Mouse (Mus musculus): ENCODE data around the gene Tmem108. TPM values are rescaled to one million over a fixed set of nuclear protein-coding genes. Genes with fewer than 3 reads are reported as not detected.

The Tmem108 gene
- polyA plus RNA-seq, 1 experiment from 2014 or later, result 1.2 TPM

DNA sequence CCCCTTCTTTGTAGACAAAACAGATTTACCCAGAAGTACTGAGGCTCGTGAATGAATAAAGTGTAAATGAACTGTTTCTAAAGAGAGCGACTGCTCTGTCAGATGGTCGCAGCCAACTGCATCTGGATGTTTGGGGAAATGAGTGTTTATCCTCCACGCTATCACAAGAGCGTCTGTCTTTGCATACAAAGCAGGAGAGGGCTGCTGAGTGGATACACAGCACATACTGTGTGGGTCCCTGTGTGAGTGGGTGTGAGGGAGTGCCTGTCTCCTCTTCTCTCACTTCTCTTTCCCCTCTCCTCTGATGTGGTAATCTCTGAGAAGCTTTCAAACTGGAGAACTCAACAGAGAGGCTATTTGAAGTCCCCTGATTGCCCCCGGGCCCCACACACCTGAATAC lies 64.7 kb downstream of the Tmem108 start:
- Histone ChIP-seq H3K9me3 (ENCODE audit: low read length) (no peaks in the 10 kb centered on the region), H3K4me1 (ENCODE audit: insufficient read depth) (no peaks in the 10 kb centered on the region), H3K4me3 (ENCODE audit: low read depth, low read length) (no peak overlapping the region), H3K27ac (ENCODE audit: low read depth) (no peak overlapping the region), H3K27me3 (ENCODE audit: insufficient read depth, low read length) (no peaks in the 10 kb centered on the region), H3K4me2 (ENCODE audit: low read depth, low read length) (no peak overlapping the region), H3K9ac (replicated peaks) (no peak overlapping the region), H3K36me3 (replicated peaks; ENCODE audit: insufficient read depth, low read length) (no peaks in the 10 kb centered on the region)
- DNase-seq, result no peak
- WGBS (ENCODE audit: insufficient replicate concordance), result 59% methylated on average over 6 of the region's 6 CpGs
- ATAC-seq, result no peak
- TF ChIP-seq CTCF (IDR thresholded peaks at IDR 0.05; ENCODE audit: low read depth), result no peak
- no peak for TF ChIP-seq EP300 (IDR thresholded peaks at IDR 0.05; ENCODE audit: low read depth)

DNA sequence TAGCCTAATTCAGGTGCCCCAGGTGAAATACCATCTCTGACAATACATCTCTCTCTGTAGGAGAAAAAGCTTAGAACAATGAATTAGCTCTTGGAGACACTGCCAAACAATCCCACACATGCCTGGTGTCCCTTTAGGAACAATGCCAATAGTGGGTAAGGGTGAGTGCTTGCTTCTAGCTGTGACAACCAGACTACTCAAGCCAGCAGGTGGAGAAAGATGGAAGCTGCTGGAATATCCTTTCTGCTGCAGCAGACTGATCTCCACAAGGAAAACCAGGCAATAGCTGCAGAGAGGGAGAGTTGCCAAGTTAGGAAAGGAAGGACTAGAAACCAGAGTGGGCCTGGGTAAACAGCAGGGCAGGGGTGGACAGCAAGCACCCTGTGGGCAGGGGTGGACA lies 67.8 kb downstream of the Tmem108 start:
- TF ChIP-seq EP300 (IDR thresholded peaks at IDR 0.05; ENCODE audit: low read depth) (no peak), CTCF (IDR thresholded peaks at IDR 0.05; ENCODE audit: low read depth) (no peak)
- Histone ChIP-seq H3K27ac (ENCODE audit: low read depth) (no peak overlapping the region), H3K9me3 (ENCODE audit: low read length) (no peaks in the 10 kb centered on the region), H3K4me2 (ENCODE audit: low read depth, low read length) (no peak overlapping the region), H3K36me3 (replicated peaks; ENCODE audit: insufficient read depth, low read length) (no peaks in the 10 kb centered on the region), H3K27me3 (ENCODE audit: insufficient read depth, low read length) (no peaks in the 10 kb centered on the region), H3K9ac (replicated peaks) (no peak overlapping the region), H3K4me1 (ENCODE audit: insufficient read depth) (no peaks in the 10 kb centered on the region; the same call in 1 of the 2 replicates), H3K4me3 (ENCODE audit: low read depth, low read length) (no peak overlapping the region)
- DNase-seq (no peak), ATAC-seq (no peak)

- H3K4me2 ChIP-seq (ENCODE audit: low read depth, low read length), result no peak overlapping the region
- H3K27ac ChIP-seq (ENCODE audit: low read depth), result no peak overlapping the region
- H3K27me3 ChIP-seq (ENCODE audit: insufficient read depth, low read length), result no peaks in the 10 kb centered on the region
- H3K9ac ChIP-seq (replicated peaks), result no peak overlapping the region
- 77% methylated on average over 4 of the region's 4 CpGs for WGBS (ENCODE audit: insufficient replicate concordance)
- ATAC-seq, result no peak
- no peak for DNase-seq
- no peaks in the 10 kb centered on the region for H3K9me3 ChIP-seq (ENCODE audit: low read length)
- no peaks in the 10 kb centered on the region for H3K36me3 ChIP-seq (replicated peaks; ENCODE audit: insufficient read depth, low read length)
- H3K4me1 ChIP-seq (ENCODE audit: insufficient read depth), result no peaks in the 10 kb centered on the region; the same call in 1 of the 2 replicates
- TF ChIP-seq EP300 (IDR thresholded peaks at IDR 0.05; ENCODE audit: low read depth) (no peak), CTCF (IDR thresholded peaks at IDR 0.05; ENCODE audit: low read depth) (no peak)
- H3K4me3 ChIP-seq (ENCODE audit: low read depth, low read length), result no peak overlapping the region
Measured at GRCm38 (mm10) chr9:103692699-103693098, 68.9 kb downstream of the Tmem108 start.

DNA sequence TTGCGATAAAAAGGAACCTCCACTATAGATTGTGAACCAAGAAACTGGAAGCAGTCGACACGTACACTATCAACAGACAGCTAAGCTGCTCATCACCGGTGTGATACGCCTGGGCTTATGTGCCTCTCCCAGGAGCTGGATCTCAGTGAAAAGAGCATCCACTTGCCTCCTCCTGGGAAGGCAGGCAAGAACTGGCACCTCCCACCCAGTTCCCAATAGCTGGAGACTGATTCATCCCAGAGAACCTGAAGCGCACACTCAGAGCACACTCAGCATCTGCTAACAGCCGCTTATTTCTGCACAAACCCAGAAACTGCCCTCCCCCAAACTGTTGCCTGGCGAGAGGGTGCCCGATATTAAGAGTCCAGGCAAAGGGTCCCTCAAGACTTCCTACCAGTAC lies 69.8 kb downstream of the Tmem108 start:
- Histone ChIP-seq H3K9ac (replicated peaks) (no peak overlapping the region), H3K9me3 (ENCODE audit: low read length) (no peaks in the 10 kb centered on the region), H3K27me3 (ENCODE audit: insufficient read depth, low read length) (no peaks in the 10 kb centered on the region), H3K27ac (ENCODE audit: low read depth) (no peak overlapping the region), H3K36me3 (replicated peaks; ENCODE audit: insufficient read depth, low read length) (no peaks in the 10 kb centered on the region), H3K4me3 (ENCODE audit: low read depth, low read length) (no peak overlapping the region), H3K4me1 (ENCODE audit: insufficient read depth) (peaks cover 3% of the 10 kb centered on the region; the same call in 1 of the 2 replicates), H3K4me2 (ENCODE audit: low read depth, low read length) (no peak overlapping the region)
- ATAC-seq, result no peak
- 83% methylated on average over 9 of the region's 9 CpGs for WGBS (ENCODE audit: insufficient replicate concordance)
- no peak for DNase-seq
- TF ChIP-seq CTCF (IDR thresholded peaks at IDR 0.05; ENCODE audit: low read depth) (no peak), EP300 (IDR thresholded peaks at IDR 0.05; ENCODE audit: low read depth) (no peak)

GRCm38 (mm10) chr9:103690446-103690845 lies 71.2 kb downstream of the Tmem108 start:
- DNase-seq, result no peak
- 51% methylated on average over 3 of the region's 3 CpGs for WGBS (ENCODE audit: insufficient replicate concordance)

GRCm38 (mm10) chr9:103689697-103690096 lies 71.9 kb downstream of the Tmem108 start:
- no peak for ATAC-seq
- H3K4me2 ChIP-seq (ENCODE audit: low read depth, low read length), result no peak overlapping the region
- H3K27ac ChIP-seq (ENCODE audit: low read depth), result no peak overlapping the region
- no peaks in the 10 kb centered on the region for H3K9me3 ChIP-seq (ENCODE audit: low read length)
- no peak for DNase-seq
- H3K4me1 ChIP-seq (ENCODE audit: insufficient read depth), result peaks cover 3% of the 10 kb centered on the region; the same call in 1 of the 2 replicates
- H3K4me3 ChIP-seq (ENCODE audit: low read depth, low read length), result no peak overlapping the region
- 66% methylated on average over 7 of the region's 7 CpGs for WGBS (ENCODE audit: insufficient replicate concordance)
- no peak overlapping the region for H3K9ac ChIP-seq (replicated peaks)
- no peaks in the 10 kb centered on the region for H3K36me3 ChIP-seq (replicated peaks; ENCODE audit: insufficient read depth, low read length)
- H3K27me3 ChIP-seq (ENCODE audit: insufficient read depth, low read length), result no peaks in the 10 kb centered on the region
- no peak for TF ChIP-seq CTCF (IDR thresholded peaks at IDR 0.05; ENCODE audit: low read depth)
- TF ChIP-seq EP300 (IDR thresholded peaks at IDR 0.05; ENCODE audit: low read depth), result no peak

More at GRCm38 (mm10) chr9:103690446-103690845, 71.2 kb downstream of the Tmem108 start:
- Histone ChIP-seq H3K9me3 (ENCODE audit: low read length) (no peaks in the 10 kb centered on the region), H3K9ac (replicated peaks) (no peak overlapping the region), H3K36me3 (replicated peaks; ENCODE audit: insufficient read depth, low read length) (no peaks in the 10 kb centered on the region), H3K27me3 (ENCODE audit: insufficient read depth, low read length) (no peaks in the 10 kb centered on the region), H3K4me2 (ENCODE audit: low read depth, low read length) (no peak overlapping the region), H3K27ac (ENCODE audit: low read depth) (no peak overlapping the region), H3K4me3 (ENCODE audit: low read depth, low read length) (no peak overlapping the region), H3K4me1 (ENCODE audit: insufficient read depth) (peaks cover 3% of the 10 kb centered on the region; the same call in 1 of the 2 replicates)
- ATAC-seq, result no peak
- no peak for TF ChIP-seq CTCF (IDR thresholded peaks at IDR 0.05; ENCODE audit: low read depth)
- TF ChIP-seq EP300 (IDR thresholded peaks at IDR 0.05; ENCODE audit: low read depth), result no peak

GRCm38 (mm10) chr9:103689006-103689405 lies 72.6 kb downstream of the Tmem108 start:
- Histone ChIP-seq H3K9me3 (ENCODE audit: low read length) (no peaks in the 10 kb centered on the region), H3K9ac (replicated peaks) (no peak overlapping the region), H3K27me3 (ENCODE audit: insufficient read depth, low read length) (no peaks in the 10 kb centered on the region), H3K4me2 (ENCODE audit: low read depth, low read length) (no peak overlapping the region), H3K36me3 (replicated peaks; ENCODE audit: insufficient read depth, low read length) (no peaks in the 10 kb centered on the region), H3K4me3 (ENCODE audit: low read depth, low read length) (no peak overlapping the region), H3K27ac (ENCODE audit: low read depth) (no peak overlapping the region), H3K4me1 (ENCODE audit: insufficient read depth) (peaks cover 3% of the 10 kb centered on the region; the same call in 1 of the 2 replicates)
- 80% methylated on average over 10 of the region's 10 CpGs for WGBS (ENCODE audit: insufficient replicate concordance)
- no peak for DNase-seq
- TF ChIP-seq EP300 (IDR thresholded peaks at IDR 0.05; ENCODE audit: low read depth) (no peak), CTCF (IDR thresholded peaks at IDR 0.05; ENCODE audit: low read depth) (no peak)
- no peak for ATAC-seq

All from liver, postnatal 0 days (tissue).